34 mouse cellular contexts compared by ENCODE assay signal in genomic region chr2:131330548-131330947, GRCm38 (mm10).
"Had no signal": no experiment of that assay in that cellular context is flagged by ENCODE, and none has a peak within 500 bp of the region (broad histone marks: within the 10 kb centered on the region; RNA-seq: fewer than 3 reads in every experiment).

No protein-coding gene starts in this region.

- H3K36me3 ChIP-seq: heart, embryonic 10.5 days; heart, embryonic 12.5 days; heart, embryonic 13.5 days; heart, embryonic 15.5 days; hindbrain, embryonic 10.5 days; hindbrain, embryonic 13.5 days; hindbrain, embryonic 15.5 days; intestine, embryonic 15.5 days; kidney, embryonic 15.5 days had no signal

- H3K4me1 ChIP-seq: heart, embryonic 10.5 days; hindbrain, embryonic 10.5 days; hindbrain, embryonic 12.5 days; hindbrain, embryonic 13.5 days; hindbrain, embryonic 15.5 days; intestine, embryonic 15.5 days; kidney, embryonic 15.5 days had no signal

- H3K9ac ChIP-seq: heart, embryonic 12.5 days; heart, embryonic 13.5 days; heart, embryonic 15.5 days; hindbrain, embryonic 12.5 days; hindbrain, embryonic 13.5 days; hindbrain, embryonic 14.5 days; hindbrain, embryonic 15.5 days; intestine, embryonic 15.5 days; kidney, embryonic 15.5 days had no signal

- H3K9me3 ChIP-seq: heart, embryonic 10.5 days; heart, embryonic 12.5 days; heart, embryonic 13.5 days; heart, embryonic 15.5 days; hindbrain, embryonic 10.5 days; hindbrain, embryonic 12.5 days; hindbrain, embryonic 13.5 days; hindbrain, embryonic 15.5 days; intestine, embryonic 15.5 days; kidney, embryonic 15.5 days had no signal

- DNase-seq: heart, postnatal 10 days; heart, postnatal 14 days; heart, postnatal 36 days; heart, postnatal 4 days; kidney, adult 11 months; kidney, adult 18-20 months; kidney, adult 8-10 months; kidney, adult 9 months; kidney, postnatal 10 days; kidney, postnatal 14 days; kidney, postnatal 25 days; kidney, postnatal 36 days; kidney, postnatal 4 days; layer of hippocampus, adult 9-11 months; layer of hippocampus, postnatal 36 days had no signal

- H3K4me3 ChIP-seq: heart, embryonic 10.5 days; heart, embryonic 12.5 days; heart, embryonic 13.5 days; heart, embryonic 15.5 days; hindbrain, embryonic 10.5 days; hindbrain, embryonic 12.5 days; hindbrain, embryonic 13.5 days; hindbrain, embryonic 15.5 days; intestine, embryonic 15.5 days; kidney, embryonic 15.5 days; layer of hippocampus, adult 2 months had no signal

- H3K27me3 ChIP-seq: heart, embryonic 12.5 days; heart, embryonic 13.5 days; heart, embryonic 15.5 days; hindbrain, embryonic 12.5 days; hindbrain, embryonic 13.5 days; hindbrain, embryonic 15.5 days; intestine, embryonic 15.5 days; kidney, embryonic 15.5 days had no signal

- H3K4me2 ChIP-seq: heart, embryonic 11.5 days; heart, embryonic 12.5 days; heart, embryonic 13.5 days; heart, embryonic 15.5 days; hindbrain, embryonic 12.5 days; hindbrain, embryonic 13.5 days; hindbrain, embryonic 14.5 days; hindbrain, embryonic 15.5 days; intestine, embryonic 15.5 days; kidney, embryonic 15.5 days had no signal

- H3K27ac ChIP-seq: heart, embryonic 10.5 days; heart, embryonic 13.5 days; heart, embryonic 15.5 days; hindbrain, embryonic 10.5 days; hindbrain, embryonic 12.5 days; hindbrain, embryonic 13.5 days; hindbrain, embryonic 14.5 days; hindbrain, embryonic 15.5 days; hindbrain, postnatal 0 days; intestine, embryonic 15.5 days; kidney, embryonic 15.5 days; kidney, postnatal 0 days; layer of hippocampus, adult 2 months had no signal

- ATAC-seq: hindbrain, embryonic 16.5 days; hindbrain, postnatal 0 days; inflammation-experienced regulatory T-cells, adult 6 months; intestine, embryonic 15.5 days; intestine, embryonic 16.5 days; intestine, postnatal 0 days had no signal
